Mouse (Mus musculus) hindbrain, embryonic 11.5 days (tissue): ENCODE results near the gene Sfswap. TPM values are rescaled to one million over a fixed set of nuclear protein-coding genes. Genes with fewer than 3 reads are reported as not detected.
"Not testable (repeated sequence)": the region's sequence is repeated elsewhere in the genome, so short reads cannot be mapped to it uniquely, and the experiment has no call there.

Experiments
- ATAC-seq: fragments of 200-750 bp; cut with Nextera tagmentation; 2 replicates; pipeline ENCODE4 v1.8.0; 2017; ENCODE audit warnings: mild to moderate bottlenecking, moderate TSS enrichment, moderate library complexity; ENCODE audit not compliant: low FRiP score
- DNase-seq: peaks from one replicate; pipeline ENCODE4 v3.0.0-alpha.2; 2015; ENCODE audit warnings: low spot score
- H3K27ac ChIP-seq: fragments of 300-500 bp; sonication (generic); 2 replicates; pipeline ENCODE4 v1.5.1; 2014; ENCODE audit warnings: mild to moderate bottlenecking, low read depth, low read length
- H3K27me3 ChIP-seq: fragments of 300-500 bp; sonication (generic); 2 replicates; pipeline ENCODE4 v1.6.1; 2014; ENCODE audit warnings: mild to moderate bottlenecking, low read length, moderate library complexity, mixed read lengths; ENCODE audit not compliant: control insufficient read depth, insufficient read depth
- H3K36me3 ChIP-seq: fragments of 300-500 bp; sonication (generic); 2 replicates; pipeline ENCODE4 v1.6.1; 2014; ENCODE audit warnings: mild to moderate bottlenecking, low read length, moderate library complexity, mixed read lengths; ENCODE audit not compliant: control insufficient read depth, insufficient read depth
- H3K4me1 ChIP-seq: fragments of 300-500 bp; sonication (generic); replicated peaks from 2 replicates; pipeline ENCODE4 v1.6.1; 2014; ENCODE audit warnings: low read length, mixed read lengths; ENCODE audit not compliant: control insufficient read depth, insufficient read depth
- H3K4me2 ChIP-seq: fragments of 300-500 bp; sonication (generic); replicated peaks from 2 replicates; pipeline ENCODE4 v1.6.1; 2014; ENCODE audit warnings: mild to moderate bottlenecking, low read depth, low read length
- H3K4me3 ChIP-seq: fragments of 300-500 bp; sonication (generic); 2 replicates; pipeline ENCODE4 v1.5.1; 2014; ENCODE audit warnings: low read depth, low read length
- H3K9ac ChIP-seq: fragments of 300-500 bp; sonication (generic); 2 replicates; pipeline ENCODE4 v1.6.1; 2014; ENCODE audit warnings: low read depth, low read length
- H3K9me3 ChIP-seq: fragments of 300-500 bp; sonication (generic); 2 replicates; pipeline ENCODE4 v1.6.1; 2016; ENCODE audit warnings: low read length; ENCODE audit not compliant: control insufficient read depth
- WGBS: fragments of 180-500 bp; shearing (Covaris S2); extraction: QIAGEN DNeasy Blood & Tissue Kit; methylation state at CpG from one replicate; pipeline ENCODE4 v1.1.7; 2014; 5-methylcytosine and 5-hydroxymethylcytosine counted together
- polyA plus RNA-seq: library from polyadenylated mRNA; unstranded; fragments of >200 nt; fragmentation: Nextera tagmentation; extraction: Ambion mirVana; gene quantifications from 2 replicates; pipeline ENCODE4 v1.2.1, GENCODE M21; 2014

Sfswap gene
- polyA plus RNA-seq, 1 experiment from 2014 or later, result 59.0 TPM

DNA sequence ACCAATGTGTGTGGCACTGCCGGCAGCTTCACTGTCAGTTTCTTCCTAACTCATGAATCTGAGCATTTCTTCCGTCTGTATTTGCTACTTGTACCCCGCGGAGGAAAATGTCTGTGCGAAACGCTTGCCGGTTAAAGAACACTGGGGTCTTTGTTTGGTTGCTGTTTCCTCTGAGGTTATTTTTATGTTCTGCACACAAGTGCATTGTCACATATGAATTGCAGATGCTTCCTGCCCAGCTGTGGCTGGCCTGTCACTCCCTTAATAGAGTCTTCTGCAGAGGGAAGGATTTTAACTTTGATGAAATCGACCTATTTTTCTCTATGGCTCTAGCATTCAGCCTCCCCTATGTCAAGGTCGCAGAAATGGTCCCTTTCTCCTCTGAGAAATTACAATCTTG lies 37.4 kb upstream of the Sfswap start:
- not testable (repeated sequence) for H3K4me1 ChIP-seq, H3K4me2 ChIP-seq, H3K36me3 ChIP-seq, H3K4me3 ChIP-seq, H3K27me3 ChIP-seq, H3K9me3 ChIP-seq, H3K9ac ChIP-seq, DNase-seq, ATAC-seq, H3K27ac ChIP-seq
- WGBS, result 70% methylated on average over 9 of the region's 9 CpGs

DNA sequence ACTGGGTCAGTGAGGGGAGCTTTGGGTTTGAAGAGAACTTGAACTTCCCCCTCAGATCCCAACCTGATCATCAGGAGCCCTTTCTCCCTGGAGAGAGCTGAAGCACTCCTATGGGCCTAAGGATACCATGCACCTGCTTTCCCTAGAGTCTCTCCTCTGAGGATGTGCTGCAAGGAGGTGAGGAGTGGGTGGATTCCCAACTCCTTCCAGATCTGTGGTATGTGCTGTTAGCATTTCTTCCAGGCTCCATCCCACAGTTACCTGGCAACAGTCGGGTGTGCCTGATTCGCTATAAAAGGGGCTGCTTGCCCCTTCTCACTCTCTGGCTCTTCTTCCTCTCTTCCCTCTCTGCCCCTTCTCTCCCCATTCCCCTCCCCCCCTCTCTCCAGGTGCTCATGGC lies 35.2 kb upstream of the Sfswap start:
- no peak overlapping the region for H3K4me2 ChIP-seq
- no peak for ATAC-seq
- no peaks in the 10 kb centered on the region for H3K27me3 ChIP-seq
- no peaks in the 10 kb centered on the region for H3K4me1 ChIP-seq
- no peak for DNase-seq
- no peaks in the 10 kb centered on the region for H3K36me3 ChIP-seq
- 72% methylated on average over 2 of the region's 2 CpGs for WGBS
- H3K4me3 ChIP-seq, result no peak overlapping the region
- H3K9me3 ChIP-seq, result no peaks in the 10 kb centered on the region
- no peak overlapping the region for H3K9ac ChIP-seq
- no peak overlapping the region for H3K27ac ChIP-seq

DNA sequence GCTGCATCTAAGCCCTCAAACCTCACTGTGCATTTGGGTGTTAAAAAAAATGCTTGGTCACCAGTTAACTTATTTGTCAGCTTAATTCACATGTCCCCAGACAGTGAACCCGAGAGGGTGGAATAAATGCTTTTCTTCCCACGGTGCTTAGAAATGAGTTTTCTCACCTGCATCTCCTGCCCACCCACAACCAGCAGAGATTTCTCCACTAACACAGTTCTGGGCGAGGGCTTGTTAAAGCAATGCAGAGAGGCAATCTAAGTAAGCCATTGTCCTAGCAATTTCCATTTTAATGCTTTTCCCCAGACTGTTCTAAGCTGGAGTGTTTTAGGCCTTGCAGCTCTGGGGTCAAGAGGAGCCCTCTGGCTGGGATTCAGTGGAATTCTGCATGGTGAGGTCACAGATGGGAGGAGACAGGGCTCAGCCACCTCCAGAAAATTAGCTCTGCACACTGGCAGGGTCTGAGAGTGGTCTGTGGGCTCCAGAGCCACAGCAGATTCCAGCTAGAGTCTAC lies 25.4 kb upstream of the Sfswap start:
- Histone ChIP-seq H3K9ac (no peak overlapping the region), H3K4me2 (no peak overlapping the region), H3K27me3 (no peaks in the 10 kb centered on the region), H3K4me1 (no peaks in the 10 kb centered on the region), H3K36me3 (no peaks in the 10 kb centered on the region), H3K4me3 (no peak overlapping the region), H3K27ac (no peak overlapping the region), H3K9me3 (no peaks in the 10 kb centered on the region)
- DNase-seq, result no peak
- WGBS, result 66% methylated on average over 3 of the region's 3 CpGs
- ATAC-seq, result no peak

DNA sequence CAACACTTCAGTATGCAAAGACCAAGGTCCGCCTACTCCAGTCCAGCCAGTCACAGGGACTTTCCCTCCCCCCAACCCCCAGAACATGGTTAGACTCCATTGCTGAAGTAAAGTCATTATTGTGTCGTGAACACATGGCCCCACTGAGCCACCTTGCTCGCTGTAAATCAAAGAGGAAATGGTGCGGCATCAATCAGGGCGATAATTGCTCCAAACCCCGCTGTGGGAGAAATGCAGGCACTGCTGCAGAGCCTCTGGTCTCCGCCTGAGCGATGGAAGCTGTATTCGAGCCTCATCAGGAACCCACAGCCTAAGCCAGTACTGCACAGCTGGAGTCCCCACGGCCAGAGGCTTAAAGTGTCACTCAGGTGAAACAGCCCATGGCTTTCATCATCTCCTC lies 11.1 kb upstream of the Sfswap start:
- H3K4me2 ChIP-seq, result no peak overlapping the region
- ATAC-seq (no peak), DNase-seq (no peak)
- WGBS, result 48% methylated on average over 10 of the region's 10 CpGs
- H3K27me3 ChIP-seq, result no peaks in the 10 kb centered on the region
- no peaks in the 10 kb centered on the region for H3K36me3 ChIP-seq
- no peaks in the 10 kb centered on the region for H3K4me1 ChIP-seq
- no peak overlapping the region for H3K27ac ChIP-seq
- no peak overlapping the region for H3K4me3 ChIP-seq
- H3K9ac ChIP-seq, result no peak overlapping the region
- H3K9me3 ChIP-seq, result no peaks in the 10 kb centered on the region

DNA sequence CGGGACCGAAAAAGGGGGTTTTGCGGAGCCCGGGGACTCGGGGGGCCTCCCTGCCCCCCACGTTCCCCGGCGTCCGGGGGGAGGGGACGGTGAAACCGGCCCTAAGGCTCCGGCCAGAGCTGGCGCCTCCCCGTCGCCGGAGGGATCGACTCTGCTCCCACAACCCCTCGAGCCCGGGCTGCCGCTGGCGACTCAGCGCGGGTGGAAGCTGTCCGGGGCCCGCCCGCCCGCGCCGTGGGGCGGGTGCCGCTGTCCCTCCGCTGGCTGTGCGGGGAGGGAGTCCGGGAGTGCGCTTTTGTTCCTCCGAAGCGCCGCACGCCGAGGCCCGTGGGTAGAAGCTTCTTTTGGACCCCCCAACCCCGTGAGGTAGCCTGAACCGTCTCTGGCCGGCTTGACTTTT lies 650 bp downstream of the Sfswap start:
- 0% methylated on average over 39 of the region's 44 CpGs for WGBS
- Histone ChIP-seq H3K4me3 (peak overlapping the region; percentile 100), H3K4me2 (peak overlapping the region; percentile 95), H3K27me3 (no peaks in the 10 kb centered on the region), H3K4me1 (peaks cover 3% of the 10 kb centered on the region; the same call in 1 of the 2 replicates), H3K9ac (peak overlapping the region; percentile 87), H3K9me3 (no peaks in the 10 kb centered on the region), H3K36me3 (peaks cover 7% of the 10 kb centered on the region; the same call in 1 of the 2 replicates), H3K27ac (0 out of 2 replicates have a peak overlapping the region, but pooled peaks have one; percentile 65)
- peak; percentile 21 for DNase-seq
- 0 out of 2 replicates have a peak, but pooled peaks have one; percentile 35 for ATAC-seq

DNA sequence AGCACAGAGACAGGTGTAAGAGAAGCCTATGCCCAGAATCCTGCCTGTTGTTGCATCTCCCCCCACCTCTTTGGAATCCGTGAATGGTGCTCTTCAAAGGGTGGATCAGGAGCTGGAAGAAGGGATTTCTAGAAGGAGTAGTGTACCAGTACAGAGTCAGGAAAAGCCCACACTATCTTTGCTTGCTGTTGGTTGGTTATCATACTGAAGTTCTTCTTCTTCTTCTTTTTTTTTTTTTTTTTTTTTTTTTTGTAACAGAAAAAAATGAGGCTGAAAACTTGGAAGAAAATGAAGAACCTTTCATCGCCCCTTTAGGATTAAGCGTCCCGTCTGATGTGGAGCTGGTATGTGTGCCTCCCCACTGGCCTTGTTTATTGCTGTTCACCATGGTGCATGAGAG lies 5.9 kb downstream of the Sfswap start:
- Histone ChIP-seq H3K4me1 (peaks cover 3% of the 10 kb centered on the region; the same call in 1 of the 2 replicates), H3K9ac (no peak overlapping the region), H3K9me3 (no peaks in the 10 kb centered on the region), H3K36me3 (peaks cover 11% of the 10 kb centered on the region; the same call in 1 of the 2 replicates), H3K27ac (no peak overlapping the region), H3K27me3 (no peaks in the 10 kb centered on the region), H3K4me2 (no peak overlapping the region), H3K4me3 (no peak overlapping the region)
- WGBS, result 93% methylated on average over 4 of the region's 4 CpGs
- ATAC-seq (no peak), DNase-seq (no peak)

DNA sequence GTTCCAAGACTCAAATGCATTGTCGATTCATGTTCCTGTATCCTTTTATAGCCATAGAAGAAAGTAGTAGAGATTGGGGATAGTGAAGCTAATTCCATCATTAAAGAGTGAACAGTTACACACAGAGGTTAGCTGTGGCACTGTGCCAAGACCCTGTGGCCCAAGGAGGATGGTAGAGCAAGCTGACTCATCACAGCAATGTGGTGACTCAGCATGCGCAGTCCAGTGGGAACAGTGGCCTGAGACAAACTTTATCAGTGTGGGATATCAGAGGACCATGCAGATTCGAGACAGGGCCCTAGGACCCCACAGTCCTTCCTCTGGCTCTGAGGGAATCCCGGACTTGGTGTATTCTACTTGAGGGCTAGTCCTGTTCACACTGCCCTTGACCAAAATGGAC lies 17.2 kb downstream of the Sfswap start:
- H3K9ac ChIP-seq, result no peak overlapping the region
- peaks cover 21% of the 10 kb centered on the region for H3K36me3 ChIP-seq
- H3K4me2 ChIP-seq, result no peak overlapping the region
- WGBS, result 90% methylated on average over 4 of the region's 4 CpGs
- no peaks in the 10 kb centered on the region for H3K9me3 ChIP-seq
- no peak overlapping the region for H3K4me3 ChIP-seq
- ATAC-seq (no peak), DNase-seq (no peak)
- H3K27ac ChIP-seq, result no peak overlapping the region
- no peaks in the 10 kb centered on the region for H3K27me3 ChIP-seq
- no peaks in the 10 kb centered on the region for H3K4me1 ChIP-seq

DNA sequence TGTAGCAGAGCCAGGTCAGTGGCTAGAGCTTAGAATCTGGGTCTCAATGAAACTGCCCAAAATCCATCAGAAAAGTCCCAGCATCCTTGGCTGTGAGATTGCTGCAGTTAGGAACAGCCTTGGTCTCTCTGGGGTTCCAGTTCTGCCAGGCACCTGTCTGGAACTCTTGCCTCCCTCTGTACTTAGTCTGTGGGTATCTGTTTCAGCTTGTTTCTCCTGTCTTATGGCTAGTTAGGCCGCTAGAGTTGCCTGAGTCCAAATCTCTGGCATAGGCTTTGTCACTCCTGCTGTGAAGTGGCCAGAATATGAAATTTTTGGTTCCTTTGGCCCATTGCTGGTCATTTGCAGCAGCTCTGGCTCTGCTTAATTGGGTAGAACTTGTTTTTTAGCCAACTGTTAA lies 17.8 kb downstream of the Sfswap start:
- Histone ChIP-seq H3K4me3 (no peak overlapping the region), H3K27me3 (no peaks in the 10 kb centered on the region), H3K36me3 (peaks cover 15% of the 10 kb centered on the region), H3K4me2 (no peak overlapping the region), H3K4me1 (no peaks in the 10 kb centered on the region), H3K9me3 (no peaks in the 10 kb centered on the region), H3K27ac (no peak overlapping the region), H3K9ac (no peak overlapping the region)
- 83% methylated on average over 1 of the region's 1 CpGs for WGBS
- DNase-seq, result no peak
- no peak for ATAC-seq

DNA sequence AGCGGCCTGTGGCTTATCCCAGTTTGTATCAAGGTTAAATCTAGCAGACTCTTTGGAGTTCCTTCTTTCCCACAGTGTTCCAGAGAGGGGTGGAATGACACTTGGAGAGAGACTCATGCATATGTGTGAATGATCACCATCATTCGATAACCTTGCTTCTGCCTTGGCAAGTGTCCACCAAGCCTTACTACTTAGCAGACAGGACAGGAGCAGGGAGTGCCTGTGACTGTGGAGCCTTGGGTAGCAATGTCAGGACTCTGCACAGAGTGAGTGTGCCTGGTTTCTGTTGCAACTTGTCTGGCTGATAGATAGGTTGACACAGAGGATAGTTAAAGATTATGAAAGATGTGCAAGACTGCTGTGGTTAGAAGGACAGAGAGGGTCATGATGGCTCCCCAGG lies 18.6 kb downstream of the Sfswap start:
- no peak overlapping the region for H3K9ac ChIP-seq
- H3K36me3 ChIP-seq, result peaks cover 12% of the 10 kb centered on the region; the same call in 1 of the 2 replicates
- WGBS, result 95% methylated on average over 2 of the region's 2 CpGs
- no peaks in the 10 kb centered on the region for H3K27me3 ChIP-seq
- H3K4me3 ChIP-seq, result no peak overlapping the region
- no peak for ATAC-seq
- H3K4me1 ChIP-seq, result no peaks in the 10 kb centered on the region
- no peak overlapping the region for H3K4me2 ChIP-seq
- H3K9me3 ChIP-seq, result no peaks in the 10 kb centered on the region
- DNase-seq, result no peak
- H3K27ac ChIP-seq, result no peak overlapping the region
